Mouse (Mus musculus): ENCODE measurements around the gene Rpl37a. TPM values are rescaled to one million over a fixed set of nuclear protein-coding genes. Genes with fewer than 3 reads are reported as not detected.

The Rpl37a gene
- polyA plus RNA-seq, 2 experiments = 1,768 to 2,315 TPM

GRCm38 (mm10) chr1:72707525-72707924, 3.6 kb upstream of the Rpl37a start:
- no peak for TF ChIP-seq POLR2A (IDR thresholded peaks at IDR 0.05; ENCODE audit: borderline replicate concordance, extremely low read depth, insufficient read depth, insufficient read length)
- no peak overlapping the region for H3K4me3 ChIP-seq (replicated peaks; ENCODE audit: low read length)
- DNase-seq (ENCODE audit: low spot score) (no peak), ATAC-seq (ENCODE audit: low FRiP score, low read depth) (no peak)
- H3K4me2 ChIP-seq (replicated peaks; ENCODE audit: low read depth, low read length, severe bottlenecking) = no peak overlapping the region
- H3K9me3 ChIP-seq (ENCODE audit: control insufficient read depth, low read length) = no peaks in the 10 kb centered on the region
- peaks cover 4% of the 10 kb centered on the region for H3K36me3 ChIP-seq (ENCODE audit: control insufficient read depth, insufficient read depth, low read length)
- H3K9ac ChIP-seq (ENCODE audit: low read depth, low read length, severe bottlenecking) = no peak overlapping the region
- WGBS = 26% methylated on average over 4 of the region's 4 CpGs
- H3K27me3 ChIP-seq (ENCODE audit: control insufficient read depth, insufficient read depth, low read length) = no peaks in the 10 kb centered on the region
- peaks cover 5% of the 10 kb centered on the region for H3K4me1 ChIP-seq (ENCODE audit: control insufficient read depth, insufficient read depth, low read length)
- no peak overlapping the region for H3K27ac ChIP-seq (replicated peaks; ENCODE audit: low read depth, low read length)

- DNase-seq (ENCODE audit: low spot score) = no peak
- TF ChIP-seq POLR2A (IDR thresholded peaks at IDR 0.05; ENCODE audit: borderline replicate concordance, extremely low read depth, insufficient read depth, insufficient read length) = no peak
Measured at GRCm38 (mm10) chr1:72711684-72712083, 594 bp downstream of the Rpl37a start.

GRCm38 (mm10) chr1:72714547-72714946, 3.5 kb downstream of the Rpl37a start:
- H3K36me3 ChIP-seq (ENCODE audit: control insufficient read depth, insufficient read depth, low read length) = peaks cover 39% of the 10 kb centered on the region
- peaks cover 14% of the 10 kb centered on the region for H3K4me1 ChIP-seq (ENCODE audit: control insufficient read depth, insufficient read depth, low read length)
- 72% methylated on average over 4 of the region's 4 CpGs for WGBS
- no peak for DNase-seq (ENCODE audit: low spot score)
- H3K4me2 ChIP-seq (replicated peaks; ENCODE audit: low read depth, low read length, severe bottlenecking) = no peak overlapping the region
- H3K4me3 ChIP-seq (replicated peaks; ENCODE audit: low read length) = no peak overlapping the region
- no peaks in the 10 kb centered on the region for H3K27me3 ChIP-seq (ENCODE audit: control insufficient read depth, insufficient read depth, low read length)
- H3K9ac ChIP-seq (ENCODE audit: low read depth, low read length, severe bottlenecking) = no peak overlapping the region
- no peak for ATAC-seq (ENCODE audit: low FRiP score, low read depth)
- no peaks in the 10 kb centered on the region for H3K9me3 ChIP-seq (ENCODE audit: control insufficient read depth, low read length)
- TF ChIP-seq POLR2A (IDR thresholded peaks at IDR 0.05; ENCODE audit: borderline replicate concordance, extremely low read depth, insufficient read depth, insufficient read length) = no peak
- H3K27ac ChIP-seq (replicated peaks; ENCODE audit: low read depth, low read length) = no peak overlapping the region

More at GRCm38 (mm10) chr1:72711684-72712083, 594 bp downstream of the Rpl37a start:
- Histone ChIP-seq H3K27ac (replicated peaks; ENCODE audit: low read depth, low read length) (peak overlapping the region; percentile 88), H3K4me3 (replicated peaks; ENCODE audit: low read length) (peak overlapping the region; percentile 75), H3K4me2 (replicated peaks; ENCODE audit: low read depth, low read length, severe bottlenecking) (peak overlapping the region; percentile 75), H3K27me3 (ENCODE audit: control insufficient read depth, insufficient read depth, low read length) (no peaks in the 10 kb centered on the region), H3K4me1 (ENCODE audit: control insufficient read depth, insufficient read depth, low read length) (peaks cover 14% of the 10 kb centered on the region), H3K9ac (ENCODE audit: low read depth, low read length, severe bottlenecking) (peak overlapping the region; percentile 91), H3K9me3 (ENCODE audit: control insufficient read depth, low read length) (no peaks in the 10 kb centered on the region), H3K36me3 (ENCODE audit: control insufficient read depth, insufficient read depth, low read length) (peaks cover 39% of the 10 kb centered on the region)
- ATAC-seq (ENCODE audit: low FRiP score, low read depth) = no peak; the same call in none of the 2 replicates
- WGBS = 0% methylated on average over 17 of the region's 17 CpGs

GRCm38 (mm10) chr1:72715065-72715464, 4.0 kb downstream of the Rpl37a start:
- Histone ChIP-seq H3K9ac (ENCODE audit: low read depth, low read length, severe bottlenecking) (no peak overlapping the region), H3K9me3 (ENCODE audit: control insufficient read depth, low read length) (no peaks in the 10 kb centered on the region), H3K4me1 (ENCODE audit: control insufficient read depth, insufficient read depth, low read length) (peaks cover 14% of the 10 kb centered on the region), H3K4me3 (replicated peaks; ENCODE audit: low read length) (no peak overlapping the region), H3K27me3 (ENCODE audit: control insufficient read depth, insufficient read depth, low read length) (no peaks in the 10 kb centered on the region), H3K36me3 (ENCODE audit: control insufficient read depth, insufficient read depth, low read length) (peaks cover 41% of the 10 kb centered on the region), H3K4me2 (replicated peaks; ENCODE audit: low read depth, low read length, severe bottlenecking) (no peak overlapping the region), H3K27ac (replicated peaks; ENCODE audit: low read depth, low read length) (no peak overlapping the region)
- ATAC-seq (ENCODE audit: low FRiP score, low read depth) = no peak
- TF ChIP-seq POLR2A (IDR thresholded peaks at IDR 0.05; ENCODE audit: borderline replicate concordance, extremely low read depth, insufficient read depth, insufficient read length) = no peak
- WGBS = 96% methylated on average over 1 of the region's 1 CpGs
- no peak for DNase-seq (ENCODE audit: low spot score)

GRCm38 (mm10) chr1:72715593-72716361, 4.7 kb downstream of the Rpl37a start:
- ATAC-seq (ENCODE audit: low FRiP score, low read depth) = no peak
- Histone ChIP-seq H3K4me1 (ENCODE audit: control insufficient read depth, insufficient read depth, low read length) (peaks cover 14% of the 10 kb centered on the region), H3K9me3 (ENCODE audit: control insufficient read depth, low read length) (no peaks in the 10 kb centered on the region), H3K36me3 (ENCODE audit: control insufficient read depth, insufficient read depth, low read length) (peaks cover 45% of the 10 kb centered on the region), H3K4me3 (replicated peaks; ENCODE audit: low read length) (no peak overlapping the region), H3K27ac (replicated peaks; ENCODE audit: low read depth, low read length) (no peak overlapping the region), H3K9ac (ENCODE audit: low read depth, low read length, severe bottlenecking) (no peak overlapping the region), H3K27me3 (ENCODE audit: control insufficient read depth, insufficient read depth, low read length) (no peaks in the 10 kb centered on the region), H3K4me2 (replicated peaks; ENCODE audit: low read depth, low read length, severe bottlenecking) (no peak overlapping the region)
- DNase-seq (ENCODE audit: low spot score) = no peak
- 73% methylated on average over 3 of the region's 3 CpGs for WGBS
- TF ChIP-seq POLR2A (IDR thresholded peaks at IDR 0.05; ENCODE audit: borderline replicate concordance, extremely low read depth, insufficient read depth, insufficient read length) = no peak

All from limb, embryonic 14.5 days (tissue).